Mouse (Mus musculus) telencephalon, adult 2 months (tissue): ENCODE data around the gene Slc39a9.

Source experiments
- DNase-seq: peaks from one replicate; pipeline ENCODE4 v3.0.0-alpha.2; 2011; ENCODE audit warnings: low read depth, low spot score

Gene Slc39a9

GRCm38 (mm10) chr12:80643693-80644505, at the start of gene Slc39a9, which contains the start of gene Erh:
Slc39a9 (plus strand) TSS chr12:80643883.
Erh (minus strand) TSS chr12:80644341.
- peak; percentile 97 for DNase-seq

- no peak for DNase-seq
Measured at GRCm38 (mm10) chr12:80594141-80594540, 49.5 kb upstream of the Slc39a9 start.

- DNase-seq = no peak
Measured at GRCm38 (mm10) chr12:80594781-80595180, 48.9 kb upstream of the Slc39a9 start.

- no peak for DNase-seq
Measured at GRCm38 (mm10) chr12:80595566-80595965, 48.1 kb upstream of the Slc39a9 start.

- DNase-seq = no peak
Measured at GRCm38 (mm10) chr12:80595968-80596367, 47.7 kb upstream of the Slc39a9 start.

- no peak for DNase-seq
Measured at GRCm38 (mm10) chr12:80598236-80598635, 45.4 kb upstream of the Slc39a9 start.

GRCm38 (mm10) chr12:80598756-80599155, 44.9 kb upstream of the Slc39a9 start:
- no peak for DNase-seq

GRCm38 (mm10) chr12:80601597-80602269, 42.0 kb upstream of the Slc39a9 start:
- no peak for DNase-seq

GRCm38 (mm10) chr12:80602432-80602831, 41.3 kb upstream of the Slc39a9 start:
- DNase-seq = no peak

- no peak for DNase-seq
Measured at GRCm38 (mm10) chr12:80603566-80603965, 40.1 kb upstream of the Slc39a9 start.

GRCm38 (mm10) chr12:80604218-80604617, 39.5 kb upstream of the Slc39a9 start:
- peak; percentile 74 for DNase-seq

- DNase-seq = no peak
Measured at GRCm38 (mm10) chr12:80608576-80608975, 35.1 kb upstream of the Slc39a9 start.

GRCm38 (mm10) chr12:80609928-80610327, 33.8 kb upstream of the Slc39a9 start:
- DNase-seq = no peak

GRCm38 (mm10) chr12:80612113-80612791, 31.4 kb upstream of the Slc39a9 start:
- DNase-seq = no peak

- no peak for DNase-seq
Measured at GRCm38 (mm10) chr12:80615371-80616257, 28.1 kb upstream of the Slc39a9 start.

- DNase-seq = no peak
Measured at GRCm38 (mm10) chr12:80620501-80620900, 23.2 kb upstream of the Slc39a9 start.

GRCm38 (mm10) chr12:80631790-80632189, 11.9 kb upstream of the Slc39a9 start:
- DNase-seq = no peak

- no peak for DNase-seq
Measured at GRCm38 (mm10) chr12:80642725-80643692, 674 bp upstream of the Slc39a9 start.

GRCm38 (mm10) chr12:80644506-80644868, 804 bp downstream of the Slc39a9 start:
- no peak for DNase-seq

- no peak for DNase-seq
Measured at GRCm38 (mm10) chr12:80646377-80646776, 2.7 kb downstream of the Slc39a9 start.
